Mouse (Mus musculus) heart, embryonic 11.5 days (tissue): ENCODE measurements around the gene Nupr1l. TPM values are rescaled to one million over a fixed set of nuclear protein-coding genes. Genes with fewer than 3 reads are reported as not detected.
A peak's percentile ranks its signal among the peaks of the same experiment; 100 is the strongest.
"Not testable (repeated sequence)": the region's sequence is repeated elsewhere in the genome, so short reads cannot be mapped to it uniquely, and the experiment has no call there.

ENCODE experiments used
- ATAC-seq: fragments of 200-750 bp; cut with Nextera tagmentation; replicated peaks from 2 replicates; pipeline ENCODE4 v1.8.0; 2017; ENCODE audit warnings: moderate library complexity; ENCODE audit not compliant: insufficient number of reproducible peaks, low FRiP score, low TSS enrichment
- H3K27ac ChIP-seq: fragments of 300-500 bp; sonication (generic); 2 replicates; pipeline ENCODE4 v1.5.1; 2014; ENCODE audit warnings: mild to moderate bottlenecking, low read depth, low read length
- H3K27me3 ChIP-seq: fragments of 300-500 bp; sonication (generic); 2 replicates; pipeline ENCODE4 v1.6.1; 2014; ENCODE audit warnings: mild to moderate bottlenecking, low read length, mixed read lengths; ENCODE audit not compliant: control insufficient read depth, insufficient read depth
- H3K36me3 ChIP-seq: fragments of 300-500 bp; sonication (generic); 2 replicates; pipeline ENCODE4 v1.6.1; 2014; ENCODE audit warnings: mild to moderate bottlenecking, low read length, moderate library complexity, mixed read lengths; ENCODE audit not compliant: control insufficient read depth, insufficient read depth
- H3K4me1 ChIP-seq: fragments of 300-500 bp; sonication (generic); 2 replicates; pipeline ENCODE4 v1.6.1; 2014; ENCODE audit warnings: low read length; ENCODE audit not compliant: control insufficient read depth, insufficient read depth
- H3K4me2 ChIP-seq: fragments of 300-500 bp; sonication (generic); 2 replicates; pipeline ENCODE4 v1.6.1; 2014; ENCODE audit warnings: mild to moderate bottlenecking, moderate library complexity
- H3K4me3 ChIP-seq: fragments of 300-500 bp; sonication (generic); 2 replicates; pipeline ENCODE4 v1.5.1; 2014; ENCODE audit warnings: low read depth, low read length
- H3K9ac ChIP-seq: fragments of 300-500 bp; sonication (generic); 2 replicates; pipeline ENCODE4 v1.6.1; 2014; ENCODE audit warnings: mild to moderate bottlenecking, low read depth, low read length, moderate library complexity
- H3K9me3 ChIP-seq: fragments of 300-500 bp; sonication (generic); replicated peaks from 2 replicates; pipeline ENCODE4 v1.6.1; 2016; ENCODE audit warnings: low read length; ENCODE audit not compliant: control insufficient read depth
- WGBS: fragments of 180-500 bp; shearing (Covaris S2); extraction: QIAGEN DNeasy Blood & Tissue Kit; methylation state at CpG from one replicate; pipeline ENCODE4 v1.1.7; 2014; ENCODE audit not compliant: insufficient replicate concordance; 5-methylcytosine and 5-hydroxymethylcytosine counted together
- polyA plus RNA-seq: library from polyadenylated mRNA; unstranded; fragments of >200 nt; fragmentation: Nextera tagmentation; extraction: Ambion mirVana; gene quantifications from 2 replicates; pipeline ENCODE4 v1.2.1, GENCODE M21; 2014

The Nupr1l gene
- polyA plus RNA-seq, 1 experiment from 2014 or later = 2.4 TPM

DNA sequence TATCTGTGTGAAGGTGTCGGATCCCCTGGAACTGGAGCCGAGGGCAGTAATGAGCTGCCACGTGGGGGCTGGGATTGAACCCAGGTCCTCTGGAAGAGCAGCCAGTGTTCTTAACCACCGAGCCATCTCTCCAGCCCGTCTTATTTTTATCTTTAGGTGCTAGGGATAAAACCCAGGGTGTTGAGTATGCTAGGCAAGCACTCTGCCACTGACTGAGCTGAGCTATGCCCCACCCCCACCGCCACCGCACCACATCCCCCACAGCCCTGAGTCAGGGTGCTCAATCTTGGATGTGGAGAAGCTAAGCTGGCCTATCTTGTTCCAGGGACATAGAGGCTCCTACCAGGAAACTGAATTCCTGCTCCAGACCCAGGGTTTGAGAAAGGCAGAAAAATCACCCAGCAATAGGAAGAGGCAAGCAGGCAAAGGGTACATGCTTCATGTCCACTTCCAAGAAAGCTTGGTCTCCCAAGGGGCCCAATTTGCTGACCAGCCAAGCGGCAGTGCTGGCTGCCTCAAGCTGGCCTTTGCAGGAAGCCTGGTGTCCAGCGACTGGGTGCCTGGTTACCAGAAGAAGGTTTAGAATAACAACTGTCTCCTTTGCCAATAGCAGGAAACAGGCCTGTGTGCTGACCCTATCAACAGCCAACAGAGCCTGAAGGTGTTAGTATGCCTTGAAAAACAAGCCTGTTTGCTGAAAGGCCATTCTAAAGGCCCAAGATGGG lies 30.4 kb upstream of the Nupr1l start:
- 56% methylated on average over 9 of the region's 9 CpGs for WGBS
- ATAC-seq = no peak
- Histone ChIP-seq H3K36me3 (peaks cover 12% of the 10 kb centered on the region), H3K9ac (no peak overlapping the region), H3K4me2 (no peak overlapping the region), H3K4me1 (peaks cover 8% of the 10 kb centered on the region), H3K27ac (0 out of 2 replicates have a peak overlapping the region, but pooled peaks have one; percentile 10), H3K4me3 (no peak overlapping the region), H3K9me3 (no peaks in the 10 kb centered on the region), H3K27me3 (no peaks in the 10 kb centered on the region)

DNA sequence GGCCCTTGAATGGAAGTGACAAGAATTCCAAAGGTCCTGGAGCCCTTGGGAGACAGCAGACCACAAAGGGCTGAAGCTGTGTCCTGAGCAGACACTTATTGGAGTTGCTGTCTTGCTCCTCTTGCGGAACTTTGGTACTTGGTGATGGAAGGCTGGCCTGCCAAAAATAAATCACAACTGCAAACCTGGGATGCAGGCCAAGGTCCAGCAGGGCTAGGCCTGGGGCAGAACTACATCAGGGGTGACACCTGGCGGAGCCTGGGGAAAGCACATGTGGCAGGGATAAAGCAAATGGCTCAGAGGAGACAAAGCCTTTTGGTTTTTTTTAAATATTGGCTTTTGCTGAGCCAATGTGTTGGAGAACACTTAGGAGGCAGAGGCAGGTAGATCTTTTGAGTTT lies 29.4 kb upstream of the Nupr1l start:
- Histone ChIP-seq H3K9ac (no peak overlapping the region), H3K27me3 (no peaks in the 10 kb centered on the region), H3K9me3 (no peaks in the 10 kb centered on the region), H3K27ac (no peak overlapping the region), H3K36me3 (peaks cover 15% of the 10 kb centered on the region), H3K4me3 (no peak overlapping the region), H3K4me1 (peaks cover 8% of the 10 kb centered on the region), H3K4me2 (no peak overlapping the region)
- WGBS = 36% methylated on average over 2 of the region's 2 CpGs
- ATAC-seq = no peak

GRCm38 (mm10) chr5:129879888-129880287 lies 28.5 kb upstream of the Nupr1l start:
- Histone ChIP-seq H3K27me3 (no peaks in the 10 kb centered on the region), H3K4me2 (no peak overlapping the region), H3K9ac (no peak overlapping the region), H3K27ac (no peak overlapping the region), H3K4me3 (no peak overlapping the region), H3K9me3 (no peaks in the 10 kb centered on the region), H3K36me3 (peaks cover 21% of the 10 kb centered on the region), H3K4me1 (peaks cover 8% of the 10 kb centered on the region)
- 71% methylated on average over 3 of the region's 3 CpGs for WGBS
- no peak for ATAC-seq

GRCm38 (mm10) chr5:129886271-129886670 lies 22.1 kb upstream of the Nupr1l start:
- WGBS = 26% methylated on average over 10 of the region's 10 CpGs
- peak overlapping the region; percentile 85 for H3K4me3 ChIP-seq
- peaks cover 3% of the 10 kb centered on the region; the same call in 1 of the 2 replicates for H3K4me1 ChIP-seq
- no peaks in the 10 kb centered on the region for H3K27me3 ChIP-seq
- peak overlapping the region; percentile 93 for H3K4me2 ChIP-seq
- peak overlapping the region; percentile 95 for H3K27ac ChIP-seq
- no peak for ATAC-seq
- H3K36me3 ChIP-seq = peaks cover 17% of the 10 kb centered on the region
- peak overlapping the region; percentile 93 for H3K9ac ChIP-seq
- H3K9me3 ChIP-seq = no peaks in the 10 kb centered on the region

- peak; percentile 98 for ATAC-seq
- Histone ChIP-seq H3K27me3 (no peaks in the 10 kb centered on the region), H3K4me1 (peaks cover 3% of the 10 kb centered on the region; the same call in 1 of the 2 replicates), H3K27ac (peak within 1 kb of the TSS; percentile 95), H3K4me2 (peak within 1 kb of the TSS; percentile 93), H3K9ac (peak within 1 kb of the TSS; percentile 93), H3K9me3 (no peaks in the 10 kb centered on the region), H3K4me3 (peak within 1 kb of the TSS; percentile 85), H3K36me3 (peaks cover 12% of the 10 kb centered on the region)
- under 1% methylated on average over 46 of the region's 46 CpGs for WGBS
Measured at GRCm38 (mm10) chr5:129886911-129887636, 21.3 kb upstream of the Nupr1l start, which contains the start of gene Chchd2. TSS of gene Chchd2 (minus strand) at chr5:129887470.

GRCm38 (mm10) chr5:129890390-129890789 lies 17.9 kb upstream of the Nupr1l start:
- not testable (repeated sequence) for H3K9ac ChIP-seq, H3K27me3 ChIP-seq, ATAC-seq, H3K27ac ChIP-seq, H3K4me2 ChIP-seq, H3K4me3 ChIP-seq, H3K9me3 ChIP-seq, H3K36me3 ChIP-seq, H3K4me1 ChIP-seq
- 72% methylated on average over 4 of the region's 7 CpGs for WGBS

DNA sequence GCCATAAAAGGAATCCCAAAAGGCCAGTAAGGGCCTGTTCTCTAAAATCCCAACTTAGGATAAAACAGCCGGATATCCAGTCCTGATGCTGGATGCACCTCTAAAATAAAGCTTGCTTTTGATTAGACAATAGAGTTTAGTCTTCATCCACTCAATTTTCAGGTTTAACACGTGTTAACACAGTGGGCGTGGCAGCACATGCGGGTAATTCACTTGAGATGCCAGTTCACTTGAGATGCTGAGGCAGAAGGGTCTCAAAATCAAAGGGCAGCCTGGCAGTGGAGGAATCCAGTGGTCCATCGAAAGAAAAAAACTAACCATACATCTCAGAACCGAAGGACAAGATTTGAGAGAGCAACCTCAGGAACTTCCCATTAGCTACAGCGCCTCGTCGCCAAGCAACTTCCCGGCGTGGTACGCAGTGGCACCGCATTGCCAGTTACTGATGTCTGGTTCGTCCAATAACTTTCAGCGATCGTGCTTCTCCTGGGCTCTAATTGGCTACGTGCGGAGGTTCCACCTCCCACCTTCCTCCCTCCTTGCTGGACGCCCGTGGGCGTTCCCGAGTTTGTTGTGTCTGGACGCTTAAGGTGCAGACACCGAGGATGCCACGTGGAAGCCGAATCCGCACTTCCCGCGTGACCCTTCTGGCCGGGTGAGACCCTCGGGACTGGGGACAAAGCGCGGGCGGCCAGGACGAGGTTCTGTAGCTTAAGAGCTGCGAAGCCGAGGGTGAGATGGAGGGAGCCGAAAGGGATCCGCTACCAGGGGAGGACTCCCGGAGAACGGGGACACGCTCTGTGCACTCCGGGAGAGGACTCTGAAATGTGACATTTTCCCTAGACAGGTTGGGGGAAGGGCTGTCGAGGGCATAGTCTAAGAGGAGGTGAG lies 12.9 kb upstream of the Nupr1l start, which contains the start of gene Zbed5:
TSS of gene Zbed5 (plus strand) at position 526 of the 891 bp plus-strand sequence.
- Histone ChIP-seq H3K4me3 (peak within 1 kb of the TSS; percentile 64), H3K4me2 (peak within 1 kb of the TSS; percentile 79), H3K27me3 (no peaks in the 10 kb centered on the region), H3K4me1 (peaks cover 2% of the 10 kb centered on the region; the same call in 1 of the 2 replicates), H3K9me3 (no peaks in the 10 kb centered on the region), H3K9ac (peak within 1 kb of the TSS; percentile 69), H3K36me3 (no peaks in the 10 kb centered on the region), H3K27ac (no peak within 1 kb of the TSS)
- WGBS = 2% methylated on average over 44 of the region's 44 CpGs
- peak; percentile 93 for ATAC-seq

DNA sequence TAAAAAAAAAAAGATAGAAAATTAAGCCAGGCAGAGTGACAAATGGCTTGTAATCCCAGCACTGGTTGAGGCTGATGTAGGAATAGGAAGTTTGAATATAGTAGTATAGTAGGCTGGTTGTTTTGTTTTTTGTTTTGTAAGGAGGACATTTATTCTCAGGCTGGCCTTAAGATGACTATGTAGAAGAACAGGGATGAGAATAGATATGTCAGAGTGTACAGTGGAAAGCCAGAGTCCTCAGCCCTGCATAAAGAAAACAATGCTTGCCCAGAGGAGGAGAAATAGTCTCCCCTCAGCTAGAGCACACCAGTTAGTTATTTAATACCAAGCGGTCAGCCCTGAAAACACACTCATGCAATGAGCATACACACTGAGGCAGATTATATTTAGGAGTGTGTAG lies 9.9 kb upstream of the Nupr1l start, which contains the start of gene Phkg1:
TSS of gene Phkg1 (minus strand) at position 101 of the 400 bp plus-strand sequence.
- 92% methylated on average over 1 of the region's 1 CpGs for whole genome bisulfite sequencing
- H3K36me3 ChIP-seq = no peaks in the 10 kb centered on the region
- H3K4me1 ChIP-seq = peaks cover 2% of the 10 kb centered on the region; the same call in 1 of the 2 replicates
- no peak within 1 kb of the TSS for H3K4me2 ChIP-seq
- no peak for ATAC-seq
- H3K9me3 ChIP-seq = no peaks in the 10 kb centered on the region
- no peaks in the 10 kb centered on the region for H3K27me3 ChIP-seq
- H3K27ac ChIP-seq = no peak within 1 kb of the TSS
- no peak within 1 kb of the TSS for H3K9ac ChIP-seq
- H3K4me3 ChIP-seq = no peak within 1 kb of the TSS
